Mouse (Mus musculus): ENCODE results near the gene Jam3. TPM values are rescaled to one million over a fixed set of nuclear protein-coding genes. Genes with fewer than 3 reads are reported as not detected.

The Jam3 gene
- polyA plus RNA-seq, 1 experiment from 2014 or later: 12.0 TPM

DNA sequence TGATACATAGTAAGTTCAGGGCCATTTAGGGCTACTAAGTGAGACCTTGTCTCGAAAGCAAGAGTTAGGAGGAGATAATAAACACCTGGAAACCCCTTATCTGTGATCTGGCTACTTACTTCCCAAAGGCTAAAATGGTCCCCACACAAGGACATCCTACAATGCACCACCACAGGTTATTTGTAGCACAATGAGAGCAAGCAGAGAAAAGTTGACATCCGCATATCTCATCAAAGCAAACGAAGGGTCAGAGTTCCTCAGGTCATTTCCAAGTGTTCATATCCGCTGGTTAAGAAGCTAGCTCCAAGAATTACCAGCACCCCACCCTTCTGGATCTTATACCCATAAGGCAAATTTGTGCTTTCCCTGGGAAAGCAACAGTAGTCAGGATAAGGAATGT, 46.8 kb downstream of the Jam3 start:
- no peak overlapping the region for H3K9ac ChIP-seq
- H3K4me1 ChIP-seq: peaks cover 16% of the 10 kb centered on the region
- no peaks in the 10 kb centered on the region for H3K9me3 ChIP-seq (replicated peaks)
- 65% methylated on average over 4 of the region's 4 CpGs for WGBS (ENCODE audit: insufficient replicate concordance)
- no peak for ATAC-seq
- H3K27me3 ChIP-seq (replicated peaks): no peaks in the 10 kb centered on the region
- no peak overlapping the region for H3K4me2 ChIP-seq
- H3K4me3 ChIP-seq: no peak overlapping the region
- no peak overlapping the region for H3K27ac ChIP-seq
- no peaks in the 10 kb centered on the region for H3K36me3 ChIP-seq

DNA sequence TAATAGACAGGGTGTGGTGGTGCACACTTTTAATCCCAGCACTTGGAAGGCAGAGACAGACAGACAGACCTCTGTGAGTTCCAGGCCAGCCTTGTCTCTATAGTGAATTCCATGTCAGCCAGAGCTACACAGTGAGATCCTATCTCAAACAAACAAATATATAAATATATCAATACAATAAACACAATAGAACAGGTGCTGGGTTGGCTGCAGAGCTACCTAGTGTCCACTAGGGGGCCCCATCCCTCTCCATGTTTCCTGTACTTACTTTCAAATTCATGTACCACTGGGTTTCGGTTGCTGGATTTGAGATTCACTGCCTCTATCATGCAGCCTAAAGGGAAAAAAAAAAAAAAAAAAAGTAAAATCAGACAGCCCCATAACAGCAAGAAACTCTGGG, 49.1 kb downstream of the Jam3 start:
- ATAC-seq: no peak
- Histone ChIP-seq H3K9me3 (replicated peaks) (no peaks in the 10 kb centered on the region), H3K27ac (no peak overlapping the region), H3K4me2 (no peak overlapping the region), H3K4me1 (peaks cover 16% of the 10 kb centered on the region), H3K4me3 (no peak overlapping the region), H3K36me3 (peaks cover 6% of the 10 kb centered on the region), H3K9ac (no peak overlapping the region), H3K27me3 (replicated peaks) (no peaks in the 10 kb centered on the region)
- WGBS (ENCODE audit: insufficient replicate concordance): 52% methylated on average over 1 of the region's 1 CpGs

DNA sequence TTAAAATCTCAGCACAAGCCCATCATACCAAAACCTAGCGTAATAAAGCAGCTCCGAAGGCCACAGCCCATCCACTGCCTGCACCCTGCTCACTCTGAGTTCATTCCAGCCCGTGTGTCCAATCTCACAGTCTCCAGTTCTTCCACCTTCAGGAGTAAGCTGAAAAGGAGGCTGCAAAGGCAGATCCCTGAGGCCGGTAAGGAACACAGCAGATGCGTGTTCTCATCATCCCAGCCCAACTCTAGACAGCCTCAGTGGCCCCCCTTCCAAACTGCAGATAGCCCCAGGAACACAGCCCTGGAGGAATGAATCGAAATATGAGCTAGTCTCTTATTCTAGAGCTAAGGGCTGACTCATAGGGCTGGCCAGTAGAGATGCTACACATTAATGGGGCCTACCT, 53.8 kb downstream of the Jam3 start:
- no peak overlapping the region for H3K4me3 ChIP-seq
- H3K4me1 ChIP-seq: 0 out of 2 replicates have a peak, but pooled peaks cover 5% of the 10 kb centered on the region
- H3K4me2 ChIP-seq: no peak overlapping the region
- H3K27me3 ChIP-seq (replicated peaks): no peaks in the 10 kb centered on the region
- WGBS (ENCODE audit: insufficient replicate concordance): 89% methylated on average over 6 of the region's 6 CpGs
- H3K9ac ChIP-seq: no peak overlapping the region
- H3K27ac ChIP-seq: no peak overlapping the region
- no peak for ATAC-seq
- H3K36me3 ChIP-seq: peaks cover 48% of the 10 kb centered on the region
- no peaks in the 10 kb centered on the region for H3K9me3 ChIP-seq (replicated peaks)

DNA sequence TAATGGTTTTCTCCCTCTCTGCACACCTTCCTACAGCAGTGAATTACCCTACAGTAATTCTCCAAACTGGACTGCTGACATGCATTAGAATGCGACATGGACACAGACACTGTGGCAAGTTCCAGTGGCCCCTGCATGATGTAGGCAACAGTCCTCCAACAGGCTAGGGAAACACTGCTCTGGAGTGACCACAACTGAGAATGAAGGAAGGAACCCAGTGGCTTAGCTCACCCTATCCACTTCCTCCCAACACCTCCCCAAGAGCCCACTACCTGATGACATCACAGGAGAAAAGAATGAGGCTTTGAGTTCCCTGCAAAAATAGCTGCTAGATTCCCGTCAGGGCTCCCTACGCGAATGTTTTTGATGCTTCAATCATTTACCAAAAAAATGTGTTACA, 55.7 kb downstream of the Jam3 start:
- 0 out of 2 replicates have a peak, but pooled peaks cover 5% of the 10 kb centered on the region for H3K4me1 ChIP-seq
- H3K9ac ChIP-seq: no peak overlapping the region
- H3K27ac ChIP-seq: no peak overlapping the region
- H3K9me3 ChIP-seq (replicated peaks): no peaks in the 10 kb centered on the region
- 42% methylated on average over 4 of the region's 4 CpGs for WGBS (ENCODE audit: insufficient replicate concordance)
- H3K4me2 ChIP-seq: no peak overlapping the region
- H3K36me3 ChIP-seq: peaks cover 66% of the 10 kb centered on the region
- H3K4me3 ChIP-seq: no peak overlapping the region
- no peak for ATAC-seq
- H3K27me3 ChIP-seq (replicated peaks): no peaks in the 10 kb centered on the region

DNA sequence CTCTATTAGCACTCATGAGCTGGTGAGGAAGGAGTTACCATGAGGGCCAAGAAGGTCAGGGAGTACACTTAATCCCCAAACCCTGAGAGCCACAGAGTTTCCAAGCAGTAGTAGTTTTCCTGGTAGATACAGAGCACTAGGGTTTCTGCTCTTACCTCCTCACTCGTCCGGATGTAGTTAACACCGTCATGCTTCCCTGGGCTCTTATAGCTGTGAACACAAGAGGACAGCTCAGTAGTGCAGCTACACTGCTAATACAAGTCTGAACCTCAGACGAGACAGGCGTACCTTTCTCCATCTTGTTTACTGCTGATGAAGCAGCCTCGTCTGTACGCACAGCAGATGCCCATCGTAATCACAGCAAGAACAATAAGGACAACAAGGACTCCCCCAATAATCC, 56.7 kb downstream of the Jam3 start:
- no peak overlapping the region for H3K9ac ChIP-seq
- H3K4me3 ChIP-seq: no peak overlapping the region
- ATAC-seq: no peak
- WGBS (ENCODE audit: insufficient replicate concordance): 83% methylated on average over 8 of the region's 8 CpGs
- H3K4me1 ChIP-seq: 0 out of 2 replicates have a peak, but pooled peaks cover 5% of the 10 kb centered on the region
- no peak overlapping the region for H3K4me2 ChIP-seq
- H3K9me3 ChIP-seq (replicated peaks): no peaks in the 10 kb centered on the region
- H3K36me3 ChIP-seq: peaks cover 75% of the 10 kb centered on the region
- H3K27ac ChIP-seq: no peak overlapping the region
- H3K27me3 ChIP-seq (replicated peaks): no peaks in the 10 kb centered on the region

DNA sequence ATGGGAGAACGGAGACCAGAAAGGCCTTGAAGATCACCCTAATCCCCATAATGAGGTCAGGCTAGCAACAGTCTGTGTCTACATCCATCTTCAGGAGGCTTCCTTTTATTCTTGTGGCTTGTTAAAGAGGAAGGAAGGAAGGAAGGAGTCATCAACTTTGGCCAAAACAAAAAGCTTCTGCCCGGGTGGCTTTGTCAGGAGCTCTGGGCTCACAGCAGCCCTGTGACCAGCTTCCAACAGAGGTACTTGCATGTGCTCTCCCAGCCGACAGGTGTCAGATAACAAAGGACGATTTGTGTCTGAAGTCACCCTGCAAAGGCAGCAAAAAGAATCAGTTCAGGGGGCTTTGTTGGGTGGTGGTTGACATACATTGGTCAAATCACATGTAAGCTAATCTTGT, 57.1 kb downstream of the Jam3 start:
- Histone ChIP-seq H3K27me3 (replicated peaks) (no peaks in the 10 kb centered on the region), H3K9ac (no peak overlapping the region), H3K4me1 (0 out of 2 replicates have a peak, but pooled peaks cover 5% of the 10 kb centered on the region), H3K27ac (no peak overlapping the region), H3K4me2 (no peak overlapping the region), H3K4me3 (no peak overlapping the region), H3K36me3 (peaks cover 80% of the 10 kb centered on the region), H3K9me3 (replicated peaks) (no peaks in the 10 kb centered on the region)
- 36% methylated on average over 4 of the region's 4 CpGs for WGBS (ENCODE audit: insufficient replicate concordance)
- no peak for ATAC-seq

DNA sequence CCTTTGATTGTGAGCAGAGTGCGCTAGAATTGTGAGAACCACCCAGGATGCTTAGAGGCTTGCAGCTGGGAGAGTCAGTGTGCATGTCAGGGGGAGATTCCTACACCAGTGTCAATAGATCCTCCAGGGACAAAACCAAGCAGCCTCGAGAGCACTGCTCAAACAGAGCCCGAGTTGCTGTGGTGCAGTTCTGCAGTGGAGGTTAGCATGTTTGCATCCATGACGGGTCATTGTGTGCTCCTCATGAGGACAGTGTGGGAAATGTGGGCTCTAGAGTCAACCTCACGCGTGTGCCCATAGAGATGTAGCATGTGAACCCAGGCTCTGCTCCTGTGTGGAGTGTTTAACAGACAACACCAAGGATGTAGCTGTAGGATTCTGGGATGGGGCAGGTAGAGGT, 62.3 kb downstream of the Jam3 start:
- Histone ChIP-seq H3K36me3 (peaks cover 95% of the 10 kb centered on the region), H3K9me3 (replicated peaks) (no peaks in the 10 kb centered on the region), H3K27ac (no peak overlapping the region), H3K4me3 (no peak overlapping the region), H3K4me1 (0 out of 2 replicates have a peak, but pooled peaks cover 2% of the 10 kb centered on the region), H3K4me2 (no peak overlapping the region), H3K27me3 (replicated peaks) (no peaks in the 10 kb centered on the region), H3K9ac (no peak overlapping the region)
- ATAC-seq: no peak
- 89% methylated on average over 6 of the region's 6 CpGs for WGBS (ENCODE audit: insufficient replicate concordance)

DNA sequence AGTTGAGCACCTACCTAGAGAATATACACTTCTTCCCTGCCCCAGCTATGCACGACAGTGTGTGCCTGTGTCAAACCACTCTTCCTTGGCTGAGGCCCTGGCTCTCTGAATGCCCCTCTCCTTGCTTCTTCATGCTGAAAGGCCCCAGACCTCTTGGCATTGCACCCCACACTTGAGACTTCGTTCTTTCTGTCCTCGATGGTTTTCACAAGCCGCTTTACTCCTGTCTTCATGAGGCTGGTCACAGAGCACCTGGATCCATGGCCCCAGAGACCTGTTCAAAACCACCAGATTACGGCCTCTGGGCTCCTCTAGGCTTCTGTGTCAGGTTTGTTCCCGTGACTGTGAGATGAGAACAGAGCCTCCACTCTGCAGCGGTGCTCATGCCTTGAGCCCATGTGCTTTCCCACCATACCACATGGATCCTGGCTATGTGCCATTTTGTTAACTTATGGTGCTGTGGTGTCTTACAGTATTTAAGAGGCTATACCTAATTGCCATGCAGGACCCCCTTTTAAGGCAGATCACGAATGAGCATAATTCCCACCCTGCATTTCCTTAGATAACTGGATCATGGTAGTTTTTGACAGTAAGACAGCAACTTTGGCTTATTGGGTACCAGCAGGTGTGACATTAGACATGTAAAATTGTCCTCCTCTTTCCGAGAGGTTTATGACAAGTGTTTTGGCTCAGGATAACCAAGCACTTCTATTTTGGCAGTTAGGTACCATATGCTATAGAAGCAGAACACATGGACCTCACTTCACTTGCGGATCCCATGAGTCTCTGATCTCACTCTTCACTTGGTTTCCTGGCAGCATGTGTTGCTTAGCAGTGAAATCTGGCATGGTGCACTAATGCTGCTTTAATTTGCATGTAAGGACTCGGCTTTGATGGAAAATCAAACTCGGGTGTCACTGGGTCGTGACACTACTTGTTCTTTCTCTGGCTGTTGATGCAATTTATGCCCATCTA, 64.1 kb downstream of the Jam3 start:
- H3K9ac ChIP-seq: no peak overlapping the region
- H3K9me3 ChIP-seq (replicated peaks): no peaks in the 10 kb centered on the region
- H3K4me2 ChIP-seq: no peak overlapping the region
- H3K4me3 ChIP-seq: no peak overlapping the region
- no peaks in the 10 kb centered on the region for H3K27me3 ChIP-seq (replicated peaks)
- no peak overlapping the region for H3K27ac ChIP-seq
- peaks cover 98% of the 10 kb centered on the region for H3K36me3 ChIP-seq
- H3K4me1 ChIP-seq: no peaks in the 10 kb centered on the region
- 92% methylated on average over 13 of the region's 13 CpGs for WGBS (ENCODE audit: insufficient replicate concordance)
- ATAC-seq: no peak

DNA sequence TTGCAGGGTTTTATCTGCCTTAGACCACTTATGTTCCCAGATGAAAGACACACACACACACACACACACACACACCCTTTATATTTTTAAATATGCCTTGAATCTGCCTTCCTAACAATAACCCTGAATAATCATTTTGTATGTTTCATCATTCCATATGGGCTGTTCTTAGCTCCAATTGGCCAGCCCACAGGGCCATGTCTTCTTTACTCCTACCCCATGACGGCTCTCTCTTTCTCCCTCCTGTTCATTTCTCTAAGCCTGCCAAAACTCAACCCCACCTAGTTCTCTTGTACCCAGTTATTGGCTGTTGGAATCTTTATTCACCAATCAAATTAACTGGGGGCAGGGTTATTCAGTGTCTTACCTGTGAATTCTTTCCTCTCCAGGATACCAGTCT, 65.1 kb downstream of the Jam3 start:
- no peak for ATAC-seq
- H3K9me3 ChIP-seq (replicated peaks): no peaks in the 10 kb centered on the region
- 91% methylated on average over 1 of the region's 1 CpGs for WGBS (ENCODE audit: insufficient replicate concordance)
- peaks cover 98% of the 10 kb centered on the region for H3K36me3 ChIP-seq
- H3K9ac ChIP-seq: no peak overlapping the region
- H3K4me3 ChIP-seq: no peak overlapping the region
- H3K27ac ChIP-seq: no peak overlapping the region
- H3K27me3 ChIP-seq (replicated peaks): no peaks in the 10 kb centered on the region
- H3K4me2 ChIP-seq: no peak overlapping the region
- no peaks in the 10 kb centered on the region for H3K4me1 ChIP-seq

DNA sequence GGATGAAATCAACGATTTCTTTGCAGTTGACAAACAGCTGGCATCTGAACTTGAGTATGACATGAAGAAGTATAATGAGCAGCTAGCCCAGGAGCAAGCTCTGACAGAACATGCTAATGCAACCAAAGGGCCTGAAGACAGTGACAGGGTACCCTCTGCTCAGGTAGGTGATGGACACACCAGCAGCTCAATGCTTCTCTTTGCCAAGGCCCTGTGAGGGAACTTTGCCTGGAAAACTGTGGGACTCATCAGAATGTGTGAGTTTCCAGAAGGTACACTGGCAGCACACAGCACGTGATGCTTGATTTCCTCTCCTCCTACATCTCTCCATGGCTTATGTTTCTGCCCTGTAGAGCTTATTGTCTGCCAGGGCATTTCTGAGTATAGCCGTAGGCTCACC, 67.8 kb downstream of the Jam3 start:
- WGBS (ENCODE audit: insufficient replicate concordance): 91% methylated on average over 3 of the region's 3 CpGs
- Histone ChIP-seq H3K4me2 (no peak overlapping the region), H3K9me3 (replicated peaks) (no peaks in the 10 kb centered on the region), H3K9ac (no peak overlapping the region), H3K4me3 (no peak overlapping the region), H3K27ac (no peak overlapping the region), H3K4me1 (no peaks in the 10 kb centered on the region), H3K27me3 (replicated peaks) (no peaks in the 10 kb centered on the region), H3K36me3 (peaks cover 99% of the 10 kb centered on the region)
- no peak for ATAC-seq

DNA sequence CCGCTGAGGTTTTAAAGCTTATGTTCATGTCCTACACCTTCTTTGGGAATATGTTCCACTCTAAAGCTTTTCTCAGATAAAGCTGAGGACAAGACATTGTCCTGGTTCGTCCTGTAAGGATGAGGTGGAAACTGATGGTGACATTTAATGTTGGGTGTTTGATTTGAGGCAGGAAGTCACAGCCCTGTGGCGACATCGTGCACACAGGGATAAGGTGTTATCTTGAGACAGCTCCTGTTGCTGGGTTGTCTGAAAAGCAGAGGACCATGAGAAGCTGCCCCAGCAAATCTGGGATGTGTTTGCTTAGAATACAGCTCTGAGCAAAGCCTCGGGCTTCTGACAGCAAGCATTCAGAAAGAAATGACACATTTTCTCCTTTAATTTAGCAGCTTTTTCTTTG, 69.0 kb downstream of the Jam3 start:
- ATAC-seq: no peak
- Histone ChIP-seq H3K4me2 (no peak overlapping the region), H3K36me3 (peaks cover 99% of the 10 kb centered on the region), H3K9me3 (replicated peaks) (no peaks in the 10 kb centered on the region), H3K9ac (no peak overlapping the region), H3K27me3 (replicated peaks) (no peaks in the 10 kb centered on the region), H3K27ac (no peak overlapping the region), H3K4me1 (no peaks in the 10 kb centered on the region), H3K4me3 (no peak overlapping the region)
- 50% methylated on average over 5 of the region's 5 CpGs for WGBS (ENCODE audit: insufficient replicate concordance)

DNA sequence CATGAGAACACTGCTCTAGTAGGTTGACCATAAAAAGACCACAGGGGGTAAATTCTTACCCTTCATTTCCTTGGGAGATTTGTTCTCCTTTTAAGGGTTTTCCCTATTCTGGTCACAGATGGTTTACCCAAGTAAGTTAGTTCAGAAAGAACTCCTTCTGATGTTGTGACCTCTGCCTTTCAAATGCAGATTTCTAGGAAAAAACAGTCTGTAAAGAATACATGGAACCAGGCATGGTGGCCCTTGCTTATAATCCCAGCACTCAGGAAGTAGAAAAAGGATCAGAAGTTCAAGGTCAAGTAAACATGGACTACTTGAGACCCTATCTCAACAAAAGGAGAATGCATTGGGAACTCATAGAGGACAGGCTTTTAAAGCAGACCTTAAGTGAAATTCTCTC, 79.4 kb downstream of the Jam3 start:
- no peak overlapping the region for H3K4me2 ChIP-seq
- no peak overlapping the region for H3K9ac ChIP-seq
- ATAC-seq: no peak
- peaks cover 91% of the 10 kb centered on the region for H3K36me3 ChIP-seq
- H3K27ac ChIP-seq: no peak overlapping the region
- no peak overlapping the region for H3K4me3 ChIP-seq
- no peaks in the 10 kb centered on the region for H3K27me3 ChIP-seq (replicated peaks)
- H3K4me1 ChIP-seq: no peaks in the 10 kb centered on the region
- no peaks in the 10 kb centered on the region for H3K9me3 ChIP-seq (replicated peaks)
